Mouse (Mus musculus): ENCODE results near the gene Sorbs2. TPM values are rescaled to one million over a fixed set of nuclear protein-coding genes. Genes with fewer than 3 reads are reported as not detected.
A peak's percentile ranks its signal among the peaks of the same experiment; 100 is the strongest.

Sorbs2 gene
- polyA plus RNA-seq, 1 experiment from 2014 or later: 66.1 TPM

GRCm38 (mm10) chr8:45666221-45666620 is 158.6 kb downstream of the Sorbs2 start:
- WGBS: 86% methylated on average over 7 of the region's 7 CpGs
- Histone ChIP-seq H3K9me3 (ENCODE audit: control insufficient read depth, low read length) (no peaks in the 10 kb centered on the region), H3K27me3 (ENCODE audit: control insufficient read depth, insufficient read depth, low read length) (no peaks in the 10 kb centered on the region), H3K4me2 (replicated peaks; ENCODE audit: low read depth, low read length) (no peak overlapping the region), H3K9ac (ENCODE audit: low read depth, low read length) (no peak overlapping the region), H3K27ac (ENCODE audit: low read depth, low read length) (no peak overlapping the region), H3K4me3 (ENCODE audit: low read depth, low read length) (no peak overlapping the region), H3K4me1 (replicated peaks; ENCODE audit: control insufficient read depth, insufficient read depth, low read length) (no peaks in the 10 kb centered on the region), H3K36me3 (ENCODE audit: control insufficient read depth, insufficient read depth, low read length) (no peaks in the 10 kb centered on the region)
- DNase-seq (ENCODE audit: low spot score): no peak
- ATAC-seq (ENCODE audit: low FRiP score): no peak

- 88% methylated on average over 4 of the region's 4 CpGs for WGBS
- Histone ChIP-seq H3K4me3 (ENCODE audit: low read depth, low read length) (no peak overlapping the region), H3K36me3 (ENCODE audit: control insufficient read depth, insufficient read depth, low read length) (no peaks in the 10 kb centered on the region), H3K9me3 (ENCODE audit: control insufficient read depth, low read length) (no peaks in the 10 kb centered on the region), H3K4me2 (replicated peaks; ENCODE audit: low read depth, low read length) (no peak overlapping the region), H3K27ac (ENCODE audit: low read depth, low read length) (no peak overlapping the region), H3K9ac (ENCODE audit: low read depth, low read length) (no peak overlapping the region), H3K27me3 (ENCODE audit: control insufficient read depth, insufficient read depth, low read length) (no peaks in the 10 kb centered on the region), H3K4me1 (replicated peaks; ENCODE audit: control insufficient read depth, insufficient read depth, low read length) (no peaks in the 10 kb centered on the region)
- ATAC-seq (ENCODE audit: low FRiP score) (no peak), DNase-seq (ENCODE audit: low spot score) (no peak)
These were observed 165.6 kb downstream of the Sorbs2 start for GRCm38 (mm10) chr8:45673149-45673548.

GRCm38 (mm10) chr8:45675821-45676279 is 168.3 kb downstream of the Sorbs2 start:
- Histone ChIP-seq H3K36me3 (ENCODE audit: control insufficient read depth, insufficient read depth, low read length) (no peaks in the 10 kb centered on the region), H3K27ac (ENCODE audit: low read depth, low read length) (no peak overlapping the region), H3K4me1 (replicated peaks; ENCODE audit: control insufficient read depth, insufficient read depth, low read length) (no peaks in the 10 kb centered on the region), H3K4me2 (replicated peaks; ENCODE audit: low read depth, low read length) (no peak overlapping the region), H3K27me3 (ENCODE audit: control insufficient read depth, insufficient read depth, low read length) (no peaks in the 10 kb centered on the region), H3K9me3 (ENCODE audit: control insufficient read depth, low read length) (no peaks in the 10 kb centered on the region), H3K4me3 (ENCODE audit: low read depth, low read length) (no peak overlapping the region), H3K9ac (ENCODE audit: low read depth, low read length) (no peak overlapping the region)
- ATAC-seq (ENCODE audit: low FRiP score) (peak; percentile 85), DNase-seq (ENCODE audit: low spot score) (peak; percentile 54)
- WGBS: 56% methylated on average over 6 of the region's 6 CpGs

- Histone ChIP-seq H3K27ac (ENCODE audit: low read depth, low read length) (no peak overlapping the region), H3K4me3 (ENCODE audit: low read depth, low read length) (no peak overlapping the region), H3K4me2 (replicated peaks; ENCODE audit: low read depth, low read length) (no peak overlapping the region), H3K9ac (ENCODE audit: low read depth, low read length) (no peak overlapping the region), H3K36me3 (ENCODE audit: control insufficient read depth, insufficient read depth, low read length) (no peaks in the 10 kb centered on the region), H3K9me3 (ENCODE audit: control insufficient read depth, low read length) (no peaks in the 10 kb centered on the region), H3K4me1 (replicated peaks; ENCODE audit: control insufficient read depth, insufficient read depth, low read length) (no peaks in the 10 kb centered on the region), H3K27me3 (ENCODE audit: control insufficient read depth, insufficient read depth, low read length) (no peaks in the 10 kb centered on the region)
- 54% methylated on average over 10 of the region's 10 CpGs for WGBS
- DNase-seq (ENCODE audit: low spot score) (peak; percentile 20), ATAC-seq (ENCODE audit: low FRiP score) (no peak)
These were observed 169.7 kb downstream of the Sorbs2 start for GRCm38 (mm10) chr8:45677114-45677853.

GRCm38 (mm10) chr8:45677854-45678241 is 170.3 kb downstream of the Sorbs2 start:
- WGBS: 86% methylated on average over 3 of the region's 3 CpGs
- ATAC-seq (ENCODE audit: low FRiP score) (no peak), DNase-seq (ENCODE audit: low spot score) (no peak)
- H3K9ac ChIP-seq (ENCODE audit: low read depth, low read length): no peak overlapping the region
- no peaks in the 10 kb centered on the region for H3K27me3 ChIP-seq (ENCODE audit: control insufficient read depth, insufficient read depth, low read length)
- H3K4me2 ChIP-seq (replicated peaks; ENCODE audit: low read depth, low read length): no peak overlapping the region
- H3K9me3 ChIP-seq (ENCODE audit: control insufficient read depth, low read length): no peaks in the 10 kb centered on the region
- H3K27ac ChIP-seq (ENCODE audit: low read depth, low read length): no peak overlapping the region
- H3K4me3 ChIP-seq (ENCODE audit: low read depth, low read length): no peak overlapping the region
- H3K36me3 ChIP-seq (ENCODE audit: control insufficient read depth, insufficient read depth, low read length): no peaks in the 10 kb centered on the region
- no peaks in the 10 kb centered on the region for H3K4me1 ChIP-seq (replicated peaks; ENCODE audit: control insufficient read depth, insufficient read depth, low read length)

- no peak for DNase-seq (ENCODE audit: low spot score)
- 81% methylated on average over 3 of the region's 3 CpGs for WGBS
- Histone ChIP-seq H3K4me3 (ENCODE audit: low read depth, low read length) (no peak overlapping the region), H3K4me2 (replicated peaks; ENCODE audit: low read depth, low read length) (no peak overlapping the region), H3K36me3 (ENCODE audit: control insufficient read depth, insufficient read depth, low read length) (no peaks in the 10 kb centered on the region), H3K9ac (ENCODE audit: low read depth, low read length) (no peak overlapping the region), H3K4me1 (replicated peaks; ENCODE audit: control insufficient read depth, insufficient read depth, low read length) (no peaks in the 10 kb centered on the region), H3K9me3 (ENCODE audit: control insufficient read depth, low read length) (no peaks in the 10 kb centered on the region), H3K27me3 (ENCODE audit: control insufficient read depth, insufficient read depth, low read length) (no peaks in the 10 kb centered on the region), H3K27ac (ENCODE audit: low read depth, low read length) (no peak overlapping the region)
- ATAC-seq (ENCODE audit: low FRiP score): no peak
These were observed 173.6 kb downstream of the Sorbs2 start for GRCm38 (mm10) chr8:45681171-45681570.

GRCm38 (mm10) chr8:45682845-45683383 is 175.3 kb downstream of the Sorbs2 start:
- 85% methylated on average over 8 of the region's 8 CpGs for WGBS
- no peaks in the 10 kb centered on the region for H3K36me3 ChIP-seq (ENCODE audit: control insufficient read depth, insufficient read depth, low read length)
- DNase-seq (ENCODE audit: low spot score) (no peak), ATAC-seq (ENCODE audit: low FRiP score) (no peak)
- H3K4me1 ChIP-seq (replicated peaks; ENCODE audit: control insufficient read depth, insufficient read depth, low read length): no peaks in the 10 kb centered on the region
- H3K9me3 ChIP-seq (ENCODE audit: control insufficient read depth, low read length): no peaks in the 10 kb centered on the region
- no peak overlapping the region for H3K9ac ChIP-seq (ENCODE audit: low read depth, low read length)
- H3K27me3 ChIP-seq (ENCODE audit: control insufficient read depth, insufficient read depth, low read length): no peaks in the 10 kb centered on the region
- H3K27ac ChIP-seq (ENCODE audit: low read depth, low read length): no peak overlapping the region
- no peak overlapping the region for H3K4me3 ChIP-seq (ENCODE audit: low read depth, low read length)
- no peak overlapping the region for H3K4me2 ChIP-seq (replicated peaks; ENCODE audit: low read depth, low read length)

GRCm38 (mm10) chr8:45687942-45688695 is 180.5 kb downstream of the Sorbs2 start:
- H3K36me3 ChIP-seq (ENCODE audit: control insufficient read depth, insufficient read depth, low read length): no peaks in the 10 kb centered on the region
- H3K9me3 ChIP-seq (ENCODE audit: control insufficient read depth, low read length): no peaks in the 10 kb centered on the region
- H3K27ac ChIP-seq (ENCODE audit: low read depth, low read length): no peak overlapping the region
- H3K27me3 ChIP-seq (ENCODE audit: control insufficient read depth, insufficient read depth, low read length): no peaks in the 10 kb centered on the region
- ATAC-seq (ENCODE audit: low FRiP score) (no peak), DNase-seq (ENCODE audit: low spot score) (no peak)
- no peak overlapping the region for H3K9ac ChIP-seq (ENCODE audit: low read depth, low read length)
- H3K4me2 ChIP-seq (replicated peaks; ENCODE audit: low read depth, low read length): no peak overlapping the region
- H3K4me3 ChIP-seq (ENCODE audit: low read depth, low read length): no peak overlapping the region
- H3K4me1 ChIP-seq (replicated peaks; ENCODE audit: control insufficient read depth, insufficient read depth, low read length): no peaks in the 10 kb centered on the region
- WGBS: 79% methylated on average over 12 of the region's 12 CpGs
